Mouse (Mus musculus): ENCODE results near the gene Tnxb.

Gene Tnxb

GRCm38 (mm10) chr17:34670235-34670634, at the start of gene Tnxb:
Gene Tnxb (plus strand): TSS chr17:34670535.
- no peak for DNase-seq (ENCODE audit: low read depth, low spot score)

- DNase-seq (ENCODE audit: low read depth, low spot score), result no peak
Observed at GRCm38 (mm10) chr17:34621006-34621405, 49.3 kb upstream of the Tnxb start.

GRCm38 (mm10) chr17:34623161-34623560, 47.2 kb upstream of the Tnxb start:
- DNase-seq (ENCODE audit: low read depth, low spot score), result no peak

- no peak for DNase-seq (ENCODE audit: low read depth, low spot score)
Observed at GRCm38 (mm10) chr17:34624981-34625380, 45.4 kb upstream of the Tnxb start.

- no peak for DNase-seq (ENCODE audit: low read depth, low spot score)
Observed at GRCm38 (mm10) chr17:34626062-34626772, 44.1 kb upstream of the Tnxb start.

GRCm38 (mm10) chr17:34626773-34627092, 43.6 kb upstream of the Tnxb start:
- no peak for DNase-seq (ENCODE audit: low read depth, low spot score)

- DNase-seq (ENCODE audit: low read depth, low spot score), result peak; percentile 84
Observed at GRCm38 (mm10) chr17:34627093-34627942, 43.0 kb upstream of the Tnxb start.

- DNase-seq (ENCODE audit: low read depth, low spot score), result no peak
Observed at GRCm38 (mm10) chr17:34627943-34628643, 42.2 kb upstream of the Tnxb start, which contains the start of gene Ppt2. Gene Ppt2 (minus strand): TSS chr17:34628510.

GRCm38 (mm10) chr17:34628644-34628967, 41.7 kb upstream of the Tnxb start:
- DNase-seq (ENCODE audit: low read depth, low spot score), result no peak

- DNase-seq (ENCODE audit: low read depth, low spot score), result peak; percentile 78
Observed at GRCm38 (mm10) chr17:34629221-34629751, 41.0 kb upstream of the Tnxb start, which contains the start of gene Prrt1. Gene Prrt1 (plus strand): TSS chr17:34629533.

- no peak for DNase-seq (ENCODE audit: low read depth, low spot score)
Observed at GRCm38 (mm10) chr17:34629796-34630603, 40.3 kb upstream of the Tnxb start.

GRCm38 (mm10) chr17:34630761-34631301, 39.5 kb upstream of the Tnxb start:
- no peak for DNase-seq (ENCODE audit: low read depth, low spot score)

GRCm38 (mm10) chr17:34631647-34632046, 38.7 kb upstream of the Tnxb start:
- no peak for DNase-seq (ENCODE audit: low read depth, low spot score)

GRCm38 (mm10) chr17:34632261-34632691, 38.1 kb upstream of the Tnxb start:
- DNase-seq (ENCODE audit: low read depth, low spot score), result no peak

- no peak for DNase-seq (ENCODE audit: low read depth, low spot score)
Observed at GRCm38 (mm10) chr17:34635671-34636070, 34.7 kb upstream of the Tnxb start.

GRCm38 (mm10) chr17:34637459-34637858, 32.9 kb upstream of the Tnxb start:
- DNase-seq (ENCODE audit: low read depth, low spot score), result no peak

- DNase-seq (ENCODE audit: low read depth, low spot score), result no peak
Observed at GRCm38 (mm10) chr17:34639461-34640255, 30.7 kb upstream of the Tnxb start.

GRCm38 (mm10) chr17:34640778-34641601, 29.3 kb upstream of the Tnxb start:
- no peak for DNase-seq (ENCODE audit: low read depth, low spot score)

GRCm38 (mm10) chr17:34641945-34642344, 28.4 kb upstream of the Tnxb start:
- DNase-seq (ENCODE audit: low read depth, low spot score), result no peak

Data from brain, embryonic 18.5 days (tissue).